Mouse (Mus musculus) adrenal gland, postnatal 25 days (tissue): ENCODE results near the gene Prkag3. TPM values are rescaled to one million over a fixed set of nuclear protein-coding genes. Genes with fewer than 3 reads are reported as not detected.
A peak's percentile ranks its signal among the peaks of the same experiment; 100 is the strongest.

Source experiments
- DNase-seq: peaks from one replicate; pipeline ENCODE4 v3.0.0; 2021; ENCODE audit warnings: mixed read lengths
- long read RNA-seq: library from polyadenylated mRNA; stranded (forward); transcript quantifications from one replicate; pipeline ENCODE4 v2.0.0, GENCODE M21; 2021
- total RNA-seq: library from RNA; stranded (reverse); gene quantifications from 2 replicates; pipeline ENCODE4 v1.2.3, GENCODE M21; 2021

The Prkag3 gene
- not detected in 2 replicates for total RNA-seq
- long read RNA-seq: 0 reads

DNA sequence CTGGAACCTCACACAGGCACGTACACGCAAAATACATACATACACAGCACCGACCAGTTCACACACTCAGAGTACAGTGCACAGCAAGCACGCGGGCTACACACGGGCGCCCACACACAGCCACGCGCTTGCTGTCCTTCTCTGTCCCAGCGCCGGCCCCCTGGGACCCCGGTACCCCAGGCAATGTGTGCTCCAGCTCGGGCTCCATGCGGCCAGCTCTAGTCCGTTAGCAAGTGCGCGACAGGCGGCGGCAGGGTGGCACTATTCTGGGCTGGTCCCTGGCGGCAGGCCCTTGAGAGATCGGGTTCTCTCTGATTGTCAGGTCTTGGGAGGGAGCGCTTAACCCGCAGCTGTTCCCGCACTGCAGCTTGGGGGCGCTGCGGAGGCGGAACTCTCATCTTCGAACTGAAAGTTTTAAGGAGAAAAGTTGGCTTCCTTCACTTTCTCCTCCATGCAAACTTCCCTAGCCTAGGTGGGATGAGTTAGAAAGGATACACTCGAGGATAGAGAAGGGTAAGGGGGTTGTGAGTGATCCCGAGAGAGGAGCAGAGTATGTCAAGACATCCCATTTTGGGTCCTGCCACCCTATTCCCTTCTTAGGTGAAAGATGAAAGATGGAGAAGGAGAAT is at the start of gene Prkag3:
Gene Prkag3, minus strand, starts transcription at position 579 of the 629 bp plus-strand sequence.
- peak; percentile 66 for DNase-seq

DNA sequence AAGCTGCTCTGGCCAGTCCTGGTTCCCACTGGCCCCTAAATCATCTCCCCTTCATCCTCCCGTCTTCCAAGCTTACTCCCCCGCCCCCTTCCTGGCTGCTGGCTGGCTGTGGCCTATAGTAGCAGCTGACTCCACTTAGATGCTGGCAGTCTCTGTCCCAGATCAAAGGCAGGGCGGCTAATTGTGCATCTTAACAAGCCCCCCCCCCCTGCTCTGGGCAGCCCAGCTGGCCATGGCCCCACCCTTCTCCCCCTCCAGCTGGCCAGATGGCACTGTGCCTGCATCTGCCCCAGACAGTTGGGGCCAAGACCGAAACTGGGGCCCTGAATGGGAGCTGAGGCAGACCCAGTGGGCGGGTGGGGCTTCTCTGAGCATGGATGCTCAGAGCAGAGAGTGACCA is 48.4 kb upstream of the Prkag3 start:
- DNase-seq: no peak

DNA sequence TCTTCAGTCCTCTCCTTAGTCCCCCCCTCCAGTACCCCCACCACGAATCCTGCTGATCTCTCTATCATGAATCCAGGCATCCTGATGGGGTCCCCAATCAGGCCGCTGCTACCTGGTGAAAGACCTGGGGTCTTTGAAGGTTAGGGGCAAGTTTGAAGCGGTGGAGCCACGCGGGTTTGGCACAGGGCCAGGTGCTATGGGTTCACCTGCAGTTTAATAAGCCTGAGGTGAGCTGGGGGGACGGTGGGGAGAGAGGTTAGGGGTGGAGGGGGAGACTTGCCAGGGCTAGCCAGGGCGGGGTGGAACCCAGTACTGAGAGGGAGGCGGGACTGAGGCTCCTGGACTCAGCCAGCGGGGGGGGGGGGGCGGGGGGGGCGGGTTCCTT is 46.1 kb upstream of the Prkag3 start:
- DNase-seq: no peak

DNA sequence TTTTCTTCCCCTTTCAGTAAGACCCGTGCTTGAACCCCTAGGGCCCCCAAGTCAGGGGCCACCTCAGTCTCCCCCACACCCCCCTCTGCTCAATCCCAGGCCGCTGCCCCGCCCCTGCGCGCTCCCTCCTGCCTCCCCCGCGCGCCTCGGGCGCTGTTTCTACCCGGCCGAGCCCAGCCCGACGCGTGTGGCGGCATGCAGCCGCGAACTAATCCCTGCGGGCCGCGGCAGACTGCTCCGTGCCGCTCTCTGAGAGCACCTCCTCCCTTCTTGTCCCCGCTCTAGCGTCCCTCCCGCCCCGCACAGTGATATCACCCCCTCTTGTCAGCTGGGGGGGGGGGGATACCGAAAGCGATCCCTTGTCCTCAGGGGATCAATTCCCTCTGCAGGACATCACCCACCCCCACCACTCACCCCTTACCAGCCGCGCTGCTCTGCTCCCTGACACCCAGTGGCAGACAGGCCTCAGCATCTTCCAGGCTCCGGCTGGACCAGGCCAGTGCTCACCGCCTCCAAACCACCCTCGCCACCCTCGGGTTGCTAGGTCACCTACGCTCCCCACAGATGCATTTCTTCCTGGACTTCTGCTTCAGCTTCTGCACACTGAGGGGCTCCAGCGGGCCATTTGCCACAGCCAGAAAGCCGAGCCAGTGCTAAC is 45.6 kb upstream of the Prkag3 start:
- no peak for DNase-seq

DNA sequence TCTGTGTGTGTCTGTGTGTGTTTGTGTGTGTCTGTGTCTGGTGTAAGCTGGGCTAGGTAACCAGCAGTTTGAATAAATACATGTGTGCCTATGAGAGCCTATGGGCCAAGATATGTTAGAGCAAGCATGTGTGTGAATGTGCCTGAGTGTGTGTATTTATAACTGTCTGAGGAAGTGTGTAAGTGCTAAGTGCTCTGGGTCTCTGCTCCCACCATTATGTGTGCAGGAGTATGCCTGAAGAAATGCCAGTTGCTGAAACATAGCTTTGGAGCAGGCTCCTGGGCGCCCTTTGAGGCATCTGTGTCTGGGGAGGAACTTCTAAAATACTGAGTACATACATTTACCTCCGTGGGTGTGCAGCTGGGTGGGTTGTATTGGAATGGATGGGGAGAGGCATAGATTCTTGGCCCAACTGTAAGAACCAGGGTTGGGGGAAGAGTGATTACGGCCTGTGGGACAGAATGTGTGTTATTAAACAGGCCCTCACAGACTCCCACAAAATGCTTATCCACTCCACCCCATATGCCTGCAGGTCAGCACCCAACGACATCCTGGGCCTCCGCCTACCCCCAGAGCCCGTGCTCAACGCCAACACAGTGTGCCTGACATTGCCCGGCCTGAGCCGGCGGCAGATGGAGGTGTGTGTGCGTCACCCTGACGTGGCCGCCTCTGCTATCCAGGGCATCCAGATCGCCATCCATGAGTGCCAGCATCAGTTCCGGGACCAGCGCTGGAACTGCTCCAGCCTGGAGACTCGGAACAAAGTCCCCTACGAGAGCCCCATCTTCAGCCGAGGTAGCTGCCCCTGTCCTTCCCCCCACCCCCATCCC is 44.0 kb upstream of the Prkag3 start:
- DNase-seq: no peak

DNA sequence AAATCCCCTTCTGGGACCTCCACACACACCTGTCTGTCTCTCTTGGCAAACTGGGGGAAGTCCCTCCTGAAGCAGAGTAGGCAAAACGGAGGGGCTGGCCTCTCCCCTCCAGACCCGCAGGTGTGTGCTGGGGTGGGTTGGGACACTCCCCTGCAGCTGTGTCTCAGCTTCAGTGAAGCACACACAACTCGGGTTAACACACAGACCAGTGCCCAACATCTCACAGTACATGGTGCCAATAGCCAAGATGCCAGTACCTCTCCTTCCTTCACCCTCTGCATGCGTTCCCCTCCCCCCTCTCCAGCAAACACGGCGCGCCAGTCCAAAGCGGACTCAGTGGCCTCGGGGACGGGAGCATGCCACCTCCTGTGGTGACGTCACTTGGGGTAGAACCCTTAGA is 42.2 kb upstream of the Prkag3 start, which contains the start of gene Wnt10a:
Gene Wnt10a, plus strand, starts transcription at position 268 of the 400 bp plus-strand sequence.
- no peak for DNase-seq

DNA sequence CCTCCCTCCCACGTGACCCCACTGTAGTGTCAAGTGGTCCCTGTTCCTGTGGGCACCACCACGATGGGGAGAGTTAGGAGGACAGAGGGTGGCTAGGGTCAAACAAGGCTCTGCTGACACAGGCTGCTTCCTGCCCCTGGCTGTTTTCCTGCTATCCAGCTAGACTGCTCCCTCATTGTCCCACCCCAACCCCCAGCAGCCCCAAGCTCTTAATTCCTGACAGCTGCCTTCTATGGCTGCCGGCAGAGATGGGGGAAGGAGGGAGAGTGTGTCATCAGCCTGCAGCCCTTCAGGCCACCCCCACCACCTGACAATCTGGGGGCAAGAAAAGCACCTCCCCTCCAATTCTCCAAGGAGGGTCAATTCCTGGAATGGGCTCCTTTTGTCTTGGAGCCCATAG is 41.1 kb upstream of the Prkag3 start:
- DNase-seq: no peak

DNA sequence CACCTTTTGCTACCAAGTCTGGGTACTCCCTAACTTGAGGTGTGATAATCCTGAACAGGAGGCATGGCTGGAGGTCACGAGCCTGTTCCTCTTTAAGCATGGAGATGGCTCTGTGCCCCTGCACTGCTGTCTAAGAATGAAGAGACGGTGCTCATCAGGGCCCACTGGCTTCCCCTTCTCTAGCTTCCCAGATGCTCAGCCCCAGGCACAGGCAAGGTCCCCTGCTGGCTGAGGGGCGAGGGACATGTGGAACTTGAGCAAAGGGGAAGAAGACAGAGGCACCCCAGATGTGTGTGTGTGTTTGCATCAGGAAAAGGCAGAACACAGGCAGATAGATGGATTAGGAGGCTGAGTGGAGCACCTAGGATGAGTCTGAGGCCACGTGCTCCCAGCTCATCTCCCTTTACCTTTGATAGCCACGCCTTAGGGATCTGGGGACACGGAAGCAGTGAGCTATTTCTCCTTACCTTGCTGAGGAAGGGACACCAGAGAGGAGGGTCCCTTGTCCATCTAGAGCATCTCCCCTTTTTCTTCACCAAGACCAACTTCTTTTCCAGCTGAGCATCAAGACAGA is 39.7 kb upstream of the Prkag3 start:
- DNase-seq: no peak

DNA sequence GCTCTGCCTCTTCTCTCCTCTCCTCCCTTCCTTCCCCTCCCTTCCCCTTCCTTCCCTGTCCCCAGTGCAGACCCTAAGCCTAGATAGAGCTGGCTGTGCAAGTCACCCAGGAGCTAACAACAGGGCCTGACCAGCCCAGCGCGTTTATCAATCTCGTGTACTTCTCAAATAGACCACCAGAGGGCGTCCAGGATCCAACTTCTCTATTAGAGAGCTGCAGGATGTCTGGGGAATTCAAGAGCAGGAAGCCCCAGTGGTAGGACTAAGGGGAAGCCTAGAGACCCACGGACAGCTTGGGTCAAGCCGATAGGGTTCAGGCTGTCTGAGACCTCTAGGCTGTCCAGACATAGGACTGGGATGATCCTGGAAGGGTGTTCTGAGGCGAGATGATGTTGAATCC is 38.8 kb upstream of the Prkag3 start:
- peak; percentile 62 for DNase-seq

DNA sequence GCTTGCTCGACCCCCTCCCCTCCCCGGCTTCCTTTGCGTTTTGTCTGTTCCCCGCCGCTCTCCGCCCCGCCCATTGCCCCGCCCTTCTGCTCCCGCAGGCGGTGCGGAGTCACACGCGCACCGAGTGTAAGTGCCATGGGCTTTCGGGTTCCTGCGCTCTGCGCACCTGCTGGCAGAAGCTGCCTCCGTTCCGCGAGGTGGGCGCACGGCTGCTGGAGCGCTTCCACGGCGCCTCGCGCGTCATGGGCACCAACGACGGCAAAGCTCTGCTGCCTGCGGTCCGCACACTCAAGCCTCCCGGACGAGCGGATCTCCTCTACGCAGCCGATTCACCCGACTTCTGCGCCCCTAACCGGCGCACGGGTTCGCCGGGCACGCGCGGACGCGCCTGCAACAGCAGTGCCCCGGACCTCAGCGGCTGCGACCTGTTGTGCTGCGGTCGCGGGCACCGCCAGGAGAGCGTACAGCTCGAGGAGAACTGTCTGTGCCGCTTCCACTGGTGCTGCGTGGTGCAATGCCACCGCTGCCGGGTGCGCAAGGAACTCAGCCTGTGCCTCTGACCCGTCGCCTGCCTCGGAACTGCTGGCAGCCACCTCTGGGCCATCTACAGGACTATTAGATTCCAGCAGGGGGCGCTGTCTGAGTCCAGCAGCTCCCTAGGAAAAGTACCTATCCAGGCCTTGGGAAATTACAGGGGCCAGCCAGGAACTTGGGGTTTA is 35.2 kb upstream of the Prkag3 start:
- peak; percentile 72 for DNase-seq

DNA sequence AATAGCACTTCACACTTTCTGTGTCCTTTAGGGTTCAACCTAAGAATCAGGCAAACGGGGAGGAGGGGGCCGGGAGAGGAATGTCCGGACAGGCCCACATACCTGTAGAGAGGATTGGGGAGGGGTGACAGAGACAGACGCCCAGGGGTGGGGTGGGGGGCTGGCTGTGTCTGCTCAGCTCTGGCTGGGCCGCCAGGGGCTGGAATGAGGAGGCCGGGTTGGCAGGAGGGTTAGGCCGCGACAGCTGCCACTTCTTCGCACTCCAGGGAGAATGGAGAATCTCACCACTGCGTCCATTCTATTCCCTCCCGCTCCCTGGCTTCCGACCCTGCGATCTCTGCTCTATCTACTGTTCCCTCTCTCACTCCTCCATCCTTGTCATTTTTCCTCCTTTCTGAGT is 34.5 kb upstream of the Prkag3 start:
- DNase-seq: no peak

DNA sequence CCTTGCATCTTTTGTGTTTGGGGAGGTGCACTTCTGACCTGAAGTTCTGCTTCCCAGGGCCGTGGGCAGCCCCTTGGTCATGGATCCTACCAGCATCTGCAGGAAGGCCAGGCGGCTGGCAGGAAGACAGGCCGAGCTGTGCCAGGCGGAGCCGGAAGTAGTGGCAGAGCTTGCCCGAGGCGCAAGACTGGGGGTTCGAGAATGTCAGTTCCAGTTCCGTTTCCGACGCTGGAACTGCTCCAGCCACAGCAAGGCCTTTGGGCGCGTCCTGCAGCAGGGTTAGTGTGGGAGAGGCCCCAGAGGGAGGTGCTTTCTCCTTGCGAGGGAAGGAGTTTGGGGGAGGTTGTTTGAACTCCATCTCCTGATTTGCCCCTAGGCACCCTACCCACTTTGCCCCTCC is 33.0 kb upstream of the Prkag3 start:
- DNase-seq: no peak

DNA sequence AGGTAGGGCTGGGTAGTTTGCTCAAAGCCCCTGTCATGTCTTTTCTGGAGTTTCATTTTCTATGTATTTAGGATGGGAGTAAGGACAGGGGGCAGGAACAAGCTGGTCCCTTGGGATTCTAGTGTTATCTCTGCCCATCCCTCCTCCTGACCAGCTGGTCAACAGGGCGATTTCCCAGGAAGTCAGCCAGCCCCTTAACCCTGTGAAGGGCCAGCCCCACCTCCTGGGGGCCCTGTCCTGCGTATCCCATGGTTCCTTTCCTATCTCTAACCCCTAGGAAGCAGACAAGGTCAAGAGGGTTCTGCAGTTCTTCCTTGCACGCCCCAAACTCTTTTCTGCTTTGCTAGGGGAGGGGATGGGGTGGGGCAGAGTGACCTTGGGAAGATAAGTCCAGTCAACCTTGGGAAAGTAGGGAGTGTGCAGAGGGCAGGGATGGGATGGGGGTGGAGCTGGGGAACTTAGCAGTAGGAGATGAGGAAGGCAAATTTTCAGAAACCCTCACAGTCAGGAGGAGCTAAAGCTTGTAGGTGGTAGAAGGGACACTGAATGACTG is 30.0 kb upstream of the Prkag3 start:
- DNase-seq: no peak

DNA sequence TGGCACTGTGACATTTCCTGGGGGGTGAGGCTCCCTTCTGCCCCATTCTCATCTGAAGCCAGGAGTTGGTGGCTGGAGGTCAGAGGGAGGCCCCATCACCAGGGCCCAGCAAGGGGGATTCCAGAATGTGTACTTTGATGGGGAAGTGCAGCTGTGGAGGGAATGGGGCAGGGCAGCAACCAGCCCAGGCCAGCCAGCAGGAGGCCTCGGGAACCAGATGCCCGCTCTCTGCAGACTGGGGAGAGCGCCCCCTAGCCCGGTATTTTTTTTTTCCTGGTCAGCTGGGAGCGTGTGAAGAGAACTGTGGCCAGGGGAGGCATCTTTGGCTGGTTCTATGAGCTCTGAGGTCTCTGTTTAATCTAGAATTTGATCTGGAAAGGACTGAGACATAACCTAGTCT is 26.8 kb upstream of the Prkag3 start:
- DNase-seq: no peak

DNA sequence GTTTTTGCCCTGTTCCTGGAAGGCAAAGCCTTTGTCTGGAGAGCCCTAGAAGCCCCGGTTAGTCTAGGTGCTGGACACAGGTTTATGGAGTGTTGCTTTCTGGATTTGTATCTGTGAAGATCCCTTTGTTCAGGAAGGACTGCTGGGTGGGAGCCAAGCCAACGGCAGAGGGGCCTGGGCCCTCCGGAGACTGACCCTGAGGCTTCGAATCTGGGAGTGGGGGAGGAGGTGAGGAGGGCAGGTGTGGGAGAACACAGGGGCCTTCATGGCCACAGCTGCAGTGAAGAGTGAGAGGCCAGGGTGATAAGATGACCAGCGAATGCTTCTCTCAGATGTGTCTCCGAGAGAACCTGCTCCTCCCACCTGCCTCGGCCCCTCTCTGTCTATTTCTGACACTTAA is 25.0 kb upstream of the Prkag3 start:
- DNase-seq: no peak

DNA sequence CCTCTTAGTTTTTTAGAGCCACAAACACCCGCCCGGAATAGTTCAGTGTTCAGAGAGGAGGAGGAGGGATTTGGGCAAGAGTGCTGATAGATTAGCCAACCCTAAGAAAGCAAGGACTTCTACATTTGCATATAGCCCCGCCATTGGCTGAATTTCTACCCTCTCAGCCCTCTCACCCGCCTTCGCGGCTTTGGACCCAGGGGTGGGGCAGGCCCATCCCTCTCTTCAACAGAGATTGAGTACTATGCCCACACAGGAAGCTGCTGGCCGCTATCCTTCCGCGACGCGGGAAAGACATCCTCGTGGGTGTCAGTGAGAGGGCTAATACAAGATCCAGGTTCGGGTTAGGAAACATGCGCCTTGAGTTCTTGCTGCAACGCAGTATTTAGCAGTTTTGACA is 24.1 kb upstream of the Prkag3 start:
- peak; percentile 79 for DNase-seq

DNA sequence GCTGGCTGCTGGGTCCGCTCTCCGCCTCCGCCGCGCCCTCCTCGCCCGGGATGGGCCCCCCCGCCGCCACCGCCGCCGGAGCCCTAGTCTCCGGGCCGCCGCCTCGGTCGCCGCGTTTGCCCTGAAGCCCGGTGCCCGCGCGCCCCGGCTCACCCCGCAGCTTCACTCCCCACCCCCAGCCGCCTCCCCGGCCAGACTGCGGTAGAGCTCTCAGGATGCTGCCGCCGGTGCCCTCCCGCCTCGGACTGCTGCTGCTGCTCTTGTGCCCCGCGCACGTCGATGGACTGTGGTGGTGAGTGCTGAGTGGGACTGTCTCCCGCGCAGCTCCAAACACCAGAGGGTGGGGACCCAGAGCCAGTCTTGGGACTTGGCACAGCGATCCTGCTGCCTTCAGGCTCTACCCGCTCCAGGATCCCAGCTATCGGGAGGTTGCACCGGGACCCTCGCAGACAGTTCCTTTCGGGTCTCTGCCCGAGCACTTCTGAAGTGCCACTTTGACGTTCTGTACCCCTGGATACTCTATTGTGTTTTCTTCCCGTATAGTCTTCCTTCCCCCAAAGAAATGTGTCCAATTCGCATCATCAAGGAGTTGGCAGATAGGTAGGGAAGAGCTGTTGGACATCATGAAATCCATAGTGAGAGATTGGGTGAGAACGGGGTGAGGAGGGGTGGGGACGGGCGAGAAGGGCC is 23.1 kb upstream of the Prkag3 start:
- peak; percentile 46 for DNase-seq

DNA sequence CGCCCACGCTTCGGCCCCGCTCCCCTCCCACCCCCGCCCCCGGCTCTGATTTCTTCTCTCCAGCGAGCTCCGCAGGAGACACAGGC is 22.7 kb upstream of the Prkag3 start, which contains the start of gene Wnt6:
Gene Wnt6, plus strand, starts transcription at position 48 of the 86 bp plus-strand sequence.
- DNase-seq: no peak

DNA sequence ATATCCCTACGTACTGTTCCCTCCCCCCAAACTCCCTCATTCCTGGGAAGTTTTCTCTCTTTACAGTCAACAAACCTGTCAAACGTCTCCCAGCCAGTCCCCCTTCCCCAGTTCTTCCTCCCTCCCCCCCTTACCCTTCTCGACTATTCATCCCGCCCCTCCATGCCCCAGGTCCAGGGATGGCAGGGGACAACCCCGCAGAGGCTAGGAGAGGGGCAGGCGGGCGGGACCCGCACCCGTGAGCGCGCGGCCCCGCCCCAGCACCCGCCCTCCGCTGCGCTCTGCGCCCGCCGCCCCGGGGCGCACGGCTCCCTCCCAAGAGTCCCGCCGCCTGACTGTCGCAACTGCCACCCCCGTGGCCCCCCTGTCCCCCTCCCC is 22.4 kb upstream of the Prkag3 start:
- no peak for DNase-seq

DNA sequence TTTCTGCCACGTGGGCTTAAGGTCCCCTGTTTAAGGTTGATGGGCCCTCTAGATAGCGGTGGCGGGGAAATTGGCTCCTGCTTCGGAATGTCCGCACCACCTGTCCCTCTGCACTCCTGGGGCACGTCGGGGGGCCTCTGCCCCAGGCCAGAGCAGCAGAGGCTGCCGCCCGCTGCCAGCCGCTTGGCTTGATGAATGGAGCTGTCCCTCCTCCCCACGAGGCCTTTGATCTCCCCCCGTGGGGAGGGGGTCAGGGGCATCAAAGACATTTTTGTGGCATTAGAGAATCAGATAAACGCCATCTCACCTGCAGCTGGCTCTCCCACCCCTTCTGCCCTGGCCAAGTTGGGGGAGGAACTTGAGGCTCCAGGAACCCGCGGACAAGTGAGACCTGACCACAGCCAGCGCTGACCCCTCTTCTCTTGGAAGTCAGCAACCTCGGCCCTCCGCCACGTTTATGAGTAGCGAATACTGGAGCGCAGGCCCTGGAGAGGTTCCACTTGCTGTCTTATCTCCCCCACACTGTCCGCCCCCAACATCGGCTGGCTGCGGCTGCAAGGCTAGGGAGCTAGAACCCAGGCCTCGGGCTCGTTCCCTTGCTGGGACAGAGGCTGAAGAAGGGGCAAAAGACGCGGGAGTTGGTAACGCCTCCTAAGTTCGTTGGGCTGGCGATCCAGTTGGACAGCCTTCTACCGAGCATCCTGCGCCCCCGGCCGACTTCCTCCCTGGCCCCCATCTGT is 21.9 kb upstream of the Prkag3 start:
- no peak for DNase-seq

DNA sequence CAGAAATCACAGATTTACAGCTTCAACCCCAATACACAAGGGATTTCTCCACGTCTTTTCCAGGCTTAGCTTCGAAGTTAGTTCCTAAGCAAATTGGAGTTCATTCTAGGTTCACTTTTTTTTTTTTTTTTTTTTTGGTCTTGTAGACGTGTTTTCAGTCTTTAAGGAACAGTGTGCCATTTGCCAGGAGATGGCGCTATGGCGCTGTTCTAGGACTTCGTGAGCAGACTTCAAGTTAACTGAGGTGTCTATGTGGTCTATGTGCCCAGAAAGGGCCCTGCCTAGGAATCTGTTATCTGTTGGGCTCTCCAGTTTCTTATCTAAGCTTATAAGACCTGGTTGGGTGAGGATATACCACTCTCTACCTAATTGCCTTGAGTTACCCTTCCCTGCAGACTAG is 14.1 kb upstream of the Prkag3 start:
- peak; percentile 77 for DNase-seq
